Mouse (Mus musculus) right cerebral cortex, postnatal 14 days (tissue): ENCODE measurements around the gene Sapcd2.

ENCODE experiments used
- DNase-seq: peaks from one replicate; pipeline ENCODE4 v3.0.0; 2022

Gene Sapcd2

DNA sequence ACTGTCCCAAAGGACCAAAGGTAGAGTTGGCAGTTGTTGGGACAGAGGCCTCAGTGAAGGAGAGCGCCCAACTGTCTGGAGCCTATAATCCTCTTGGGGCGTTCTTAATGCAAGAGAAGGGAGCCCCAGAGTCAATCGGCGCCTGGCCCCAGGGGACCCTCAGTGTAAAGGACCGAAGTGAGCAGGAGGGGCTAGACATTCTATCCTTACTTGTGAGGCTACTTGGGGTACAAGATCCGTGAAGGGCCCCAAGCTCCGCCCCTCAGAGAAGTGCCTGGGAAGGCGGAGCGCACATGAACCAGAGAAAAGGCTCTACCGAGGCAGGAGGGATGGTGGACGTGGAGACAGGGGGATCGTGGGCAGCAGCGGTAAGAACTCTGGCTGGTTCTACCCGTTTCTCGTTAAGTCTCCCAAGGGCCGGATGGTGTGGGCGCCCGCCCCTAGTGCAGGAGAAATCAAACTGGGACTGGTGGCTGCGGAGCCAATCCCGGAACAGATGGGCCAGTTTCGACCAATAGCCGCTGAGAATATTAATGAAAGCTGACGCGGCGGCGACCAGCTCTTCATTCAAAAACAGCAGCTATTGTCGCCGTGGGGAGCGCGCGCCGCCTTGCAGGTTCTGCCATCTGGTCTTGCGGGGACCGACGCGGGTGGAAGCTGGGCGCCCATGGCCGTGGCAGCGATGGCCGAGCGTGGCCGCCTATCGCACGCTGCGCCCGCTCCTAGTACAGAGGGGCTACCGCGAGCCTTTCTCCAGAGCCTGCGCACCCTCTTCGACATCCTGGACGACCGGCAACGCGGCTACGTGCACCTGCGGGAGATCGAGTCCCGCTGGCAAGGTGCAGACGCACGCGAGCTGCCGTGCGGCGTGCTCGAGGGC, at the start of gene Sapcd2:
Sapcd2 (plus strand) TSS at position 558 of the 880 bp plus-strand sequence.
- peak; percentile 84 for DNase-seq

- DNase-seq = no peak
Measured at GRCm38 (mm10) chr2:25326036-25326435, 46.1 kb upstream of the Sapcd2 start.

GRCm38 (mm10) chr2:25328440-25328839, 43.7 kb upstream of the Sapcd2 start:
- peak; percentile 41 for DNase-seq

- DNase-seq = no peak
Measured at GRCm38 (mm10) chr2:25331470-25331869, 40.7 kb upstream of the Sapcd2 start.

DNA sequence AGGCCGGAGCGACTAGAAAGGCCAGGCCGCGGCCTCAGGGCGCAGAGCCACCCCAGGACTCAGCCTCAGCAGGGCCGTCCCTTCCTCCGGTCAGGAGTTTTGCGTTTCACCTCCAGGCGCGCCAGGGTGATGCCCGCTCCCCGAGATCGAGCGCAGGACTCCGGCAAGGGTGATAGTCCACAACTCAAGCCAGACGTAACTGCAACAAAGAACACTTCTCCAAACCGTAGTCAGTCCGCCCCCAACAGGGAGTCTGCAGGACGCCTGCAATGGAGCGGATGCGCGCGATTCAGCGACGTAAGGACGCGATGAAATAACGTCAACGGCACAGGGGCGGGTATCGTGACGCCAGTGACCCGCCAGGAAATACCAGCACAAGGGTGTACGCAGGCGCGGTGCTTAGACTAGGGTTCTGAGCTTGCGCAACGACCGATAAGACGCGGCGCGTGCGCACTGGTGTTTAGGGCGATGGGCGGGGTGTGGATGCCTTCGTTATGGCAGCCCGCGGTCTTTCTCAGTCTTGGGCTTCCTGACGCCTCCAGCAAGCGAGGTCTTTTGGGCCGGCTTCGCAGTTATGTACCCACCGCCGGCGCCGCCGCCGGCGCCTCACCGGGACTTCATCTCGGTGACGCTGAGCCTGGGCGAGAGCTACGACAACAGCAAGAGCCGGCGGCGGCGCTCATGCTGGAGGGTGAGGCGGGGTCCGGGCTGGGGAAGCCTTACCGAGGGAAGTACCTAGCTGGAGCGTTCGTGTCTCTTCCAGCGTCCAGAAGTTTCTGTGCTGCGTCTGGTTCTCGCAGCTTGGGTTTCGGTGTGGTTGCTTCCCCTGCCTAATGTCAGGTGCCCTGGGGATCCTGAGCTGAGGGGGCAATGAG, 39.6 kb upstream of the Sapcd2 start, which contains the start of gene Man1b1:
Man1b1 (plus strand) TSS at position 53 of the 875 bp plus-strand sequence.
- peak; percentile 99 for DNase-seq

DNA sequence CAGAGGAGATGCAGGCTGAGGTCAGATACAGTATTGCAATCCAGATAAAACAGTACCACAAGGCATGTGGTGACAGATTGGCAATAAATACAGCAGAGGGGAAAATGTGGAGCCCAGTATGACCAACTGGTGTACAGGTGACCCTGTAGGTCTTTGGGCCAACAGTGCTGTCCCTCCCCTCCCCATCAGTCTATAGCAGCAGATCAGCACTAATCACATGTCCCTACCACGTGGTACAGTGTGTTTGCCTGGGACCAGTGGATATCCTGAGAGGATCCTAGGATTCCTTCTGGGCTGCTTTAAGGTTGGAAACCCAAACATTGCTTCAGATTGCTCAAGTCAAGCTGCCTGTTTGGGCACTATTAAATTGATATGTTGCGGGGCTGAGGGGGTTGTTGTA, 38.6 kb upstream of the Sapcd2 start:
- no peak for DNase-seq

GRCm38 (mm10) chr2:25338303-25338702, 33.8 kb upstream of the Sapcd2 start:
- no peak for DNase-seq

DNA sequence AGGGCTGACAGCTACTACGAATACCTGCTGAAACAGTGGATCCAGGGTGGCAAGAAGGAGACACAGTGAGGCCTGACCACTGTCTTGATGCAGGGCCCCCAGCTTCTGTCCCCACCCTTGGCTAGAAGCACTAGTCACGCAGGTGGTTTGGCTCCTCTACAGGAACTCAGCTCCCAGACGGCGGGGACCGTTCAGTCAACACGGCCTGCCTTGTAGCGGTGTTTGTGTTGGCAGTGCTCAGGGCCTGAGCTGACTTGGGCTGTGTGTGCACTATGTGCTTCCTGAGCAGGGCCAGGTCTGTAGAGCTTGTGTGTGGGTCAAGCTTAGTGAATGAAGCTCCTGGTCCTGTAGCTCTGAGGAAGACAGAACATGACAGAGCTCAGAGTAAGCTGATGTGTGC, 24.0 kb upstream of the Sapcd2 start:
- no peak for DNase-seq

DNA sequence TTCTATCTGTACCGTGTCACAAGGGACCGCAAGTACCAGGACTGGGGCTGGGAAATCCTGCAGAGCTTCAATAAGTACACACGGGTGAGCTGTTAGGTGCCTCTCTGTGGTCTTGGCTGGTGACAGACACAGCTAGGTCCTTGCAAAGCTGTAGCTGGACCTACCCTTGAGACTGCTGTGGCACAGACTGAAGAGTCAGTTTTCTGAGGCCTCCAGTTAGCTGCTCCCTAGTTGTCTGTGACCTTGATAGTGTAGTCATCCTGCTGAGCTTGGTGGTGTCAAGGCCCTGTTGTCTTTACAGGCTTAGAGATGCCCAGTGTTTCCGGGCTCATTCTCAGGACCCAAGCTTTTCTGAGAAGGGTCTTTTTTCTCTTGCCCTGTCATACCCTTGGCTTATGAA, 22.6 kb upstream of the Sapcd2 start:
- no peak for DNase-seq

DNA sequence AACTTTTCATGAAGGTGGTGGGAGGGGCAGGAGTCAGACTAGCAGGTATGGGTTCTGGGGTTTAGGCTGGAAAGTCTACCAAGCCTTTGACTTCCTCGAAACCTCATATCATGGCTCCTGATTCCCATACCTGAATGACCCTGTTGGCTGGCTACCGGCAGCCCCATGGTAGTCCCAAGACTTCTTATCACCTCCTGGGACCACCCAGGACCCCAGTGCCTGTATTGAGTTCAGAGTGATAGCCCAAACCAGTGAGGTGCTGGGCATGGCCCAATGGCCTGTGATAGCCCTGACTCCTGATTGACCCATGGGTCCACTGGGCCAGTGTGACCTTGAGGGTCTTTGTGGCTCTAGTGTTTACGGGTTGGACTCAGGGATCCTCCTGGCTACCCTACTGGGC, 21.4 kb upstream of the Sapcd2 start:
- no peak for DNase-seq

DNA sequence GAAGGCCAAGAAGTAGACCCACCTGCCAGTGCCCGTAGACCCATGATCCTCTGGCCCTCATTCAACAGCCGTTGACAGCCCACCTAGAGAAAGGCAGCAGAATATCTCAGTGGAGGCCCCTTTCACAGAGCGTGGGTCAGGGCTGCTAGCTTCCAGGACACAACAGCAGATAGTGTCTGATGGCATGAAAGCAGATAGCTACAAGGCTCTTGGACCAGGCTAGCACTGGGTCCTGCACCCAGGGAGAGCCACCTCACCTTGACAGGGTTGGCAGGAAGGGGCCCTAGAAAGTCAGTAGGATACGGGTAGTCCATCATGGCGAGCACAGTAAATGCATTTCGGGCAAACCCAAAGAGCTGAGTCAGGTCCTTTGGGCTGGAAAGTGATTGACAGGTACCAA, 17.9 kb upstream of the Sapcd2 start:
- no peak for DNase-seq

GRCm38 (mm10) chr2:25355419-25356066, 16.6 kb upstream of the Sapcd2 start:
- DNase-seq = no peak

DNA sequence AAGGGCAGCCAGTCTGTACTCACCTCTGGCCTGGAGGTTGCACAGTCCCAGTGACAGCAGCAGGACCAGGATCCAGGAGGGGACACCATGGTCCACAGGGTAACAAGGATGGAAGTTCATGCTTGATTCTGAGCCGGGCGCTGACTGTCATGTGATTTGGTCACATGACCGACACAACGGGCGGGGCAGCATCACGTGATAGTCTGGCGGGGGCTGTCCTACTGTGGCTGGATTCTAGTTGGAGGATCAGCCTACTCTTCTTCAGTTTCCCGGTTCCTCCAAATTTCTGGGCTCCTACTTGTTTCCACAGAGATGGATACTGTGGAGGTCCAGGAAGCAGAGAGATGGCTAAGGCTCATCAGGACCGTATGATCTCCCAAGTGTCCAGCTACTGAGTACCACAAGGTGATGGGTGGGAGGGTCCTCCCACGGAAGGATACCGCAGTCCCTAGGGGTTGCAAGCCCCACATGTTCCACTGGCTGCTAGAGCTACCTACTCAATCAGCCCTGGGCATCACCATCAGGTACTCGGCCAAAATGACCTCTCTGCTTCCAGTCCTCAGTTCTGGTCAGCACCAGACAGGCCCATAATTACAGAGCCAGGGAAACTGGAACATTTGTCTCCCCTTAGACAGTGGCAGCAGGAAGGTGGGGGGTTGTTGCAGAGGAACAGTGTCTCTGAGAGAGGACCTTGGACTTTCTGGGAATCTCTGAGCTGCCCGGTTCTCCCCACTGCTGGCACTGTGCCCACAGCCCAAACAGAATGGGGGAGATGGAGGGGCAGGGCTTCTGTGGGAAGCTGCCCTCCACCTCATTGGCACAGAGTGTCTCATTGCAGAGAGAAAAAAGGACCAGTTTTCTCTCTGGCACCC, 15.7 kb upstream of the Sapcd2 start, which contains the start of gene Dpp7:
Dpp7 (minus strand) TSS at position 152 of the 872 bp plus-strand sequence.
- peak; percentile 81 for DNase-seq

DNA sequence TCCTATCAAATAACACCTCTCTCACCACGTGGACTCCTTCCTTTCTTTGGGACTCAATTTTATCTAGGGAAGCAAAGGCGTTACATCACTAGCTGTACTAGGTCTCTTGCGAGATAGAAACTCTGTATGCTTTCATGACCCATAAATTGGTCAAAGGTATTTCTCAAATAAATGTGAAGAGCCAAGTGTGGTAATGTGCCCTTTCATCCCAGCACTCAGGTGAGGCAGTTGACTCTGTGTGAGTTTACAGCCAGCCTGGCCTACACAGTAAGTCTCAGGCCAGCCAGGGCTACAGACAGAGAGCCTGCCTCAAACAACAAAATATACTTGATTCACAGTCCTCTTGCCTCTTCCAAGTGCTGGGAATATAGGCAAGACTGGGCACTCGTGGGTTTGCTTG, 12.3 kb upstream of the Sapcd2 start:
- no peak for DNase-seq

GRCm38 (mm10) chr2:25363478-25364178, 8.5 kb upstream of the Sapcd2 start:
- no peak for DNase-seq

DNA sequence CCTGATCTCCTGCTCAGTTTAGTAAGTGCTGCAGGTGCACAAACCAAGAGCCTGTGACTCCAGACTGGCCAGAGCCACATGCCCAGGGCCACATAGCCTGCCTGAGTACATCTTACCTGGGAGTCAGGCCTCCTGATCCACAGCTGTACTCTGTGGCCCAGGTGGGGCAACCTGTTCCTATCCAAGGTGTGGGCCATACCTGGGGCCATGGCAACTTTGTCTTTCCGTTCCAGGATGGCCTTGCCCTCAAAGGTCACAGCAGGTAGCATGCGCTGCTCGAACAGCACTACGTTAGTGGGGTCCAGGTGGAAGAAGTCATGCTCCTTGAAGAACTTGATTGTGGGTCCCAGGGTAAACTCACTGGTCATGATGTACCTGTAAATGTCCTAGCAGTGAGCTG, 7.8 kb upstream of the Sapcd2 start:
- no peak for DNase-seq

DNA sequence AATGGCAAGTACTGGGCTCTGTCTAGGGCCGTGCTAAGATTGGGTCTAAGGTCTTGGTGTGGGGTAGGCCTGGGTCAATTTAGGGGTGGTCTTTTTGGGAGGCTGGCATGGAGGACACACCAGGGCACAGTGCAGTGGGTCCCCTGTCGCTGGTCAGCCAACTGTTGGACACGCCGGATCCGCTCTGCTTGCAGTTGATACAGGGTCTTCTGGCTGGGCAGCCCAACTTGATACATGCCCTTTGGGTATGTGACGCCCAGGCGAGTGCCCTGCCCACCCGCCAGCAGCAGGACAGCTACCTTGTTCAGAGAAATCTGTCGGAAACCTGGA, 7.4 kb upstream of the Sapcd2 start:
- no peak for DNase-seq

DNA sequence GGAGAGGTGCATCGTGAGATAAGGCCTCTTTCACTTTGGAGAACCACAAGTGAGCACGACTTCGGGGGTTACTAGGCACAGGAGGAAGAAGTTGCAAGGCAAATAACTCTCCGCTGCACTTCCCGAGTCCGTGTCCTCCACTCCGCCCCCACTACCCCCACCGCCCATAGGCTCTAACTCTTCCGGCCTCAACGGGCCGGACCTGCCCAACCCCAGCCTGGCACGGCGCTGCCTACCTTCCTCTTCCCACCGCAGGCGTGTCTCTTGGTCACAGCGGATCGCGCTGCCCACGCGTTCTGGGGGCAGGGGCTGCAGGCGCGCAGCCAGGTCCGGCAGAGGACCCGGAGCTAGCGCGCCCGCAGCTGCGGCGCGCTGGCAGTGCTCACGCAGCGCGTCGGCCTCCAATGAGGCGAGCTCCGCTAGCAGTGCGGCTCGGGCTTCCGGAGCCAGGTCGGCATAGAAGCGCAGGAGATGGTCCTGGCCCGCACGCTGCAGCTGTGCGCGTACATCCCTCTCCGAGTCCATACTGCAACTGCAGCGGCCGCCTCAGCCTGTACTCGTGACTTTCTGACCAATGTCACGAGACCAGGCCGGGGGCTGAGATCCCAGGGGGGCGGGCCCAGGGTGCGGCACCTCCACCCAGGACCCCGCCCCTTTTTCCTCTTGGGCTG, 6.9 kb upstream of the Sapcd2 start, which contains the start of gene Uap1l1:
Uap1l1 (minus strand) TSS at position 592 of the 671 bp plus-strand sequence.
- DNase-seq = peak; percentile 58

GRCm38 (mm10) chr2:25369996-25370395, 2.1 kb upstream of the Sapcd2 start:
- no peak for DNase-seq

GRCm38 (mm10) chr2:25372644-25373391, 697 bp downstream of the Sapcd2 start:
- DNase-seq = no peak
